Mouse (Mus musculus) stomach, embryonic 15.5 days (tissue): Measurements from ENCODE around the gene Ncor2. TPM values are rescaled to one million over a fixed set of nuclear protein-coding genes. Genes with fewer than 3 reads are reported as not detected.

ENCODE experiments used
- ATAC-seq: fragments of 200-750 bp; cut with Nextera tagmentation; 2 replicates; pipeline ENCODE4 v1.8.0; 2017; ENCODE audit warnings: low read depth, moderate number of reproducible peaks, moderate TSS enrichment; ENCODE audit not compliant: insufficient read depth, low FRiP score
- H3K27ac ChIP-seq: fragments of 300-500 bp; sonication (generic); 2 replicates; pipeline ENCODE4 v1.5.1; 2015; ENCODE audit warnings: mild to moderate bottlenecking, inconsistent platforms
- H3K27me3 ChIP-seq: fragments of 300-500 bp; sonication (generic); replicated peaks from 2 replicates; pipeline ENCODE4 v1.6.1; 2015; ENCODE audit warnings: inconsistent platforms
- H3K36me3 ChIP-seq: fragments of 300-500 bp; sonication (generic); 2 replicates; pipeline ENCODE4 v1.6.1; 2015; ENCODE audit warnings: inconsistent platforms
- H3K4me1 ChIP-seq: fragments of 300-500 bp; sonication (generic); 2 replicates; pipeline ENCODE4 v1.6.1; 2015; ENCODE audit warnings: inconsistent platforms
- H3K4me2 ChIP-seq: fragments of 300-500 bp; sonication (generic); 2 replicates; pipeline ENCODE4 v1.6.1; 2015; ENCODE audit warnings: mild to moderate bottlenecking, inconsistent platforms
- H3K4me3 ChIP-seq: fragments of 300-500 bp; sonication (generic); replicated peaks from 2 replicates; pipeline ENCODE4 v1.5.1; 2015; ENCODE audit warnings: inconsistent platforms
- H3K9ac ChIP-seq: fragments of 300-500 bp; sonication (generic); 2 replicates; pipeline ENCODE4 v1.6.1; 2015; ENCODE audit warnings: inconsistent platforms
- H3K9me3 ChIP-seq: fragments of 300-500 bp; sonication (generic); 2 replicates; pipeline ENCODE4 v1.6.1; 2016; ENCODE audit warnings: inconsistent platforms
- WGBS: fragments of 180-500 bp; shearing (Covaris S2); methylation state at CpG from one replicate; pipeline ENCODE4 v1.1.7; 2015; 5-methylcytosine and 5-hydroxymethylcytosine counted together
- polyA plus RNA-seq: library from polyadenylated mRNA; unstranded; fragments of >200 nt; fragmentation: Nextera tagmentation; extraction: Ambion mirVana; gene quantifications from 2 replicates; pipeline ENCODE4 v1.2.1, GENCODE M21; 2015

The Ncor2 gene
- polyA plus RNA-seq, 1 experiment from 2014 or later, result 26.7 TPM

DNA sequence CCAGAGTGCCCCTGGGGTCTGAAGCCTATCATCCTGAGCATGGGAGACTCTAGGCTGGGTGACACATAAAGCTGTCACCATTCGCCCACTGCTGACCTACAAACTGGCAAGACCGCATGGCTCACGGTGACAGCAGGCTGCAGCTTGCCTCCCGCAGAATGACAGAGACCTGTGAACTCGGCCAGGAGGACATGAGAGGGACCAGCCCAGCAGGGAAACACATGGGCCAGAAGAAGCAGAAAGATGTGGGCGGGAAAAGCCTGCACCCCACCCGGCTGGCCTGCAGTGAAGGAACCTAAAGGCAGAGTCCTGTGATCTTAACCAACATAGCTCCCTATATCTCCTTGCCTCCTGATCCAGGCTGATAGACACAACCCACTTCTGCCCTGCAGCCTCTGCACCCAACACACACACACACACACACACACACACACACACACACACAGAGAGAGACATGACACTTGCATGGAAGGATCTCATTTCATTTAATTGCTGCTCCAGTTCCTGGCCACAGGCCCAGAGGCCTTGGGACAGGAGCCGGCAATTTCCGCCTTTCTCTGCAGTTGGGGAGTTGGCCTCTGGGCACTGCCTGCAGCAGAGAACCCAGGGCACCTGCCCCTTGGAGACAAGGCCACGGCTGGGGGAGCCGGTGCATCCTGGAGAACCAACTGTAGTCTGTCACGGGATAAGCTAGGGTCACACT lies 14.4 kb downstream of the Ncor2 start:
- no peaks in the 10 kb centered on the region for H3K27me3 ChIP-seq
- peak overlapping the region; percentile 55 for H3K27ac ChIP-seq
- no peaks in the 10 kb centered on the region for H3K9me3 ChIP-seq
- H3K4me1 ChIP-seq, result peaks cover 75% of the 10 kb centered on the region
- peak; percentile 54; the same call in 1 of the 2 replicates for ATAC-seq
- 26% methylated on average over 12 of the region's 12 CpGs for WGBS
- H3K4me3 ChIP-seq, result no peak overlapping the region
- no peaks in the 10 kb centered on the region for H3K36me3 ChIP-seq
- no peak overlapping the region for H3K4me2 ChIP-seq
- H3K9ac ChIP-seq, result no peak overlapping the region

GRCm38 (mm10) chr5:125163441-125164050 lies 15.5 kb downstream of the Ncor2 start:
- whole genome bisulfite sequencing, result 33% methylated on average over 8 of the region's 8 CpGs
- peaks cover 83% of the 10 kb centered on the region for H3K4me1 ChIP-seq

GRCm38 (mm10) chr5:125162461-125162860 lies 16.6 kb downstream of the Ncor2 start:
- H3K9me3 ChIP-seq, result no peaks in the 10 kb centered on the region

More at GRCm38 (mm10) chr5:125163441-125164050, 15.5 kb downstream of the Ncor2 start:
- Histone ChIP-seq H3K9ac (no peak overlapping the region), H3K4me2 (no peak overlapping the region), H3K36me3 (no peaks in the 10 kb centered on the region), H3K27me3 (no peaks in the 10 kb centered on the region), H3K4me3 (no peak overlapping the region), H3K27ac (peak overlapping the region; percentile 55), H3K9me3 (no peaks in the 10 kb centered on the region)
- no peak for ATAC-seq

DNA sequence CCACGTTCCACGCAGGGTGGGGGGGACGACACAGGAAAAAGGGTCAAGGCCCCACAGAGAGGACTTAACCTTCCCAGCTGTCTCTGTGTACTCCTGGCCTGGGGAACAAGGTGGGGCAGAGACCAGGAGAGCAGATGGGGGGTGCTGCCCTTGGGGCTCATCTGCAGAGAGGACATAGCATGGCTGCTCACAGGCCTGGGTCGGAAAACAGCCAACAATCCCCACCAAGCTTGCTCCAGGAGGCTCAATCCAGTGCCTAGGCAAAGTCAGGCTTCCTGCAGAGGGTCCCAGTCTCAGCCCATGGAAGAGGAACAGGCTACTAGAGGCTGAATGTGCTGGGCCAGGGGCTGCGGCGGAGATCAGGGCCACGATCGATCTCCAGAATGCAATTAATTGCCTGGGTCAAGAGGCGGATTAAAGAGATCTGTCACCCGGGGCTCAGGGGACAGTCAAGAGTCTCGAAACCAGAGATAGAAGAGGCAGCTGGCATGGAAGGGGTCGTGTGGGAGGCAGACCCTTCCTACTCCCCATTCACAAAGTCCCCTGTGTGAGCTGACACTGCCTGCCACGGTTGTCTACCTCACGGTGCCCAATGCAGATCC lies 19.1 kb downstream of the Ncor2 start:
- no peak for ATAC-seq
- Histone ChIP-seq H3K9me3 (no peaks in the 10 kb centered on the region), H3K4me2 (peak overlapping the region; percentile 43), H3K36me3 (no peaks in the 10 kb centered on the region), H3K27me3 (no peaks in the 10 kb centered on the region), H3K9ac (peak overlapping the region; percentile 13; the same call in 1 of the 2 replicates), H3K27ac (peak overlapping the region; percentile 83), H3K4me3 (no peak overlapping the region), H3K4me1 (peaks cover 86% of the 10 kb centered on the region)
- 42% methylated on average over 14 of the region's 14 CpGs for WGBS

More at GRCm38 (mm10) chr5:125162461-125162860, 16.6 kb downstream of the Ncor2 start:
- no peak overlapping the region for H3K27ac ChIP-seq
- peaks cover 85% of the 10 kb centered on the region for H3K4me1 ChIP-seq
- H3K4me3 ChIP-seq, result no peak overlapping the region
- no peak overlapping the region for H3K9ac ChIP-seq
- H3K4me2 ChIP-seq, result no peak overlapping the region
- no peaks in the 10 kb centered on the region for H3K27me3 ChIP-seq
- WGBS, result 54% methylated on average over 2 of the region's 3 CpGs
- no peaks in the 10 kb centered on the region for H3K36me3 ChIP-seq
- ATAC-seq, result no peak

GRCm38 (mm10) chr5:125159293-125159692 lies 19.7 kb downstream of the Ncor2 start:
- Histone ChIP-seq H3K9me3 (no peaks in the 10 kb centered on the region), H3K4me2 (peak overlapping the region; percentile 43), H3K9ac (no peak overlapping the region), H3K36me3 (0 out of 2 replicates have a peak, but pooled peaks cover under 1% of the 10 kb centered on the region), H3K27me3 (no peaks in the 10 kb centered on the region), H3K27ac (peak overlapping the region; percentile 83), H3K4me3 (no peak overlapping the region), H3K4me1 (peaks cover 81% of the 10 kb centered on the region)
- WGBS, result 6% methylated on average over 12 of the region's 12 CpGs
- ATAC-seq, result peak; percentile 74

DNA sequence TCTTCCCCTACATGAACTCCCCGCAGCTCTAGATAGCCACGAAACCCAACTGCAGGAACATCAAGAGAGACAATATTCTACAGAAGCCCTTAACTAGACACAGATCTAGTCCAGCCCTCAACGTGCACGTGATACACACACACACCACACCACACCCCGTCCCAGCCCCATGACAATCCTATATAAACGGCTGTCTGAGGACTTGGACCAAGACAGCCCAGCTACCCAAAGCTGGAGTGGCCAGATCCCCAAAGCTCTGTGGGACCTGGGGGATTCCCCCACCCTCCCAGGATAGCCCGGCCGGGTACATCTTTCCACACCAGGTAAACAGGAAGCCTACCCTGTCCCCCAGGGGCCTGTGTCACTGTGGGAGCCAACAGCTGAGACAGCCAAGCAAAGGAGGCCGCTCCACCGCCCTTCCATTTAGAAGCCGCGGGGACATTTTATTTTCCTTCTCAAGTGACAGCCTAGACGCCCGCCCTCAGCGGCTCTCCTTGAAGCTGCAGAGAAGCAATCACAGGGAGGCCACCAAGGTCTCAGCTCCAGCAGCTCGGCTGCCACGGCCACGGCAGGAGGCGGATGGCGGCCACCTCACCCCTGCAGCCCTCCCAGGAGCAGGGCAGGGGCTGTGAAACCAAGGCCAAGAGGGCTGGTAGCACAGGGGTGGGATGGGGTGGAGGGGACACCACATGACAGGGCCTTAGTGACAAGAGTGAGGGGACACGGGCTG lies 20.6 kb downstream of the Ncor2 start:
- Histone ChIP-seq H3K4me3 (no peak overlapping the region), H3K4me1 (peaks cover 80% of the 10 kb centered on the region), H3K9ac (no peak overlapping the region), H3K27me3 (no peaks in the 10 kb centered on the region), H3K4me2 (peak overlapping the region; percentile 43), H3K27ac (peak overlapping the region; percentile 83), H3K9me3 (no peaks in the 10 kb centered on the region), H3K36me3 (0 out of 2 replicates have a peak, but pooled peaks cover 2% of the 10 kb centered on the region)
- WGBS, result 19% methylated on average over 21 of the region's 21 CpGs
- 0 out of 2 replicates have a peak, but pooled peaks have one; percentile 16 for ATAC-seq

- WGBS, result 45% methylated on average over 8 of the region's 8 CpGs
- H3K27me3 ChIP-seq, result no peaks in the 10 kb centered on the region
- peak overlapping the region; percentile 43; the same call in 1 of the 2 replicates for H3K4me2 ChIP-seq
- H3K4me1 ChIP-seq, result peaks cover 80% of the 10 kb centered on the region
- no peak overlapping the region for H3K4me3 ChIP-seq
- peak overlapping the region; percentile 83; the same call in 1 of the 2 replicates for H3K27ac ChIP-seq
- ATAC-seq, result no peak
- H3K9me3 ChIP-seq, result no peaks in the 10 kb centered on the region
- H3K9ac ChIP-seq, result no peak overlapping the region
- H3K36me3 ChIP-seq, result 0 out of 2 replicates have a peak, but pooled peaks cover 2% of the 10 kb centered on the region
Observed at GRCm38 (mm10) chr5:125157375-125158033, 21.5 kb downstream of the Ncor2 start.

DNA sequence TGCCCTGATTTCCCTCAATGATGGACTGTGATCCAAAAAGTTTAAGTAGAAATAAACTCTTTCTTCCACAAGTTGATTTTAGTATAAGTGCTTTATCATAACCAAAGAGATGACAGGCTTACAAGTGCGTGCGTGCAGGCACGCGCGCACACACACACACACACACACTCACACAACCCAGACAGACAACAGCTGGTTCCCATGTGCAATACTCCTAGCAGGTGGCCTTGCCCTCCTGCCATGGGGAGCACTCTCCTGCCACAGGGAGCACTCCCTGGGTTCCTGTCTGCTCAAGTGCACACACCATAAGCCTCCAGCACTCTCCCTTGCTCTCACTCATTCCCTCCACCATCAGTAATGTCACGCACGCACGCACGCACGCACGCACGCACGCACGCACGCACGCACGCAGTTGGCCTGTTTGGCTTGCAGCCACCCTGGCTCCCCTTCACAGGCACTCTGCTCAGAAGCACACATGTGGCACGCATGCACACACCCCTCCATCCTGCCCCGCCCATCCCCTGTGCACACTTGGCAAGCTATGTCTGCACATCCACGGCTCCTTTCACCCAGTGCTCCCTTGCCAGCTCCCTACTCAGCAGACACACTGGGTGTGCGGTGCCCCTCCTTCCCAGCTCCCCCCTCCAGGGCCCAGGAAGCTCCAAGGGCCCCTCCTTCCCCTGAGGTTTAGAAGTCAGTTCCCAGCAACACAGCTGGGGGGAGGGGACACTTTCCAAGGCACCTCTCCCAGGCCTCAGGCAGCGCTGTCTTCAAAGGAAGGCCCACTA lies 22.4 kb downstream of the Ncor2 start:
- peaks cover 84% of the 10 kb centered on the region for H3K4me1 ChIP-seq
- 64% methylated on average over 22 of the region's 22 CpGs for WGBS
- H3K9ac ChIP-seq, result no peak overlapping the region
- ATAC-seq, result no peak
- peak overlapping the region; percentile 43; the same call in 1 of the 2 replicates for H3K4me2 ChIP-seq
- no peak overlapping the region for H3K4me3 ChIP-seq
- H3K9me3 ChIP-seq, result no peaks in the 10 kb centered on the region
- H3K27ac ChIP-seq, result peak overlapping the region; percentile 2; the same call in 1 of the 2 replicates
- no peaks in the 10 kb centered on the region for H3K27me3 ChIP-seq
- 0 out of 2 replicates have a peak, but pooled peaks cover 2% of the 10 kb centered on the region for H3K36me3 ChIP-seq

- ATAC-seq, result no peak
- Histone ChIP-seq H3K4me2 (no peak overlapping the region), H3K9ac (no peak overlapping the region), H3K9me3 (no peaks in the 10 kb centered on the region), H3K27ac (peak overlapping the region; percentile 45; the same call in 1 of the 2 replicates), H3K4me1 (peaks cover 92% of the 10 kb centered on the region), H3K27me3 (no peaks in the 10 kb centered on the region), H3K4me3 (no peak overlapping the region), H3K36me3 (0 out of 2 replicates have a peak, but pooled peaks cover 2% of the 10 kb centered on the region)
- WGBS, result 80% methylated on average over 4 of the region's 4 CpGs
Observed at GRCm38 (mm10) chr5:125155451-125155850, 23.6 kb downstream of the Ncor2 start.

- Histone ChIP-seq H3K27ac (peak overlapping the region; percentile 45; the same call in 1 of the 2 replicates), H3K9me3 (no peaks in the 10 kb centered on the region), H3K9ac (no peak overlapping the region), H3K4me2 (no peak overlapping the region), H3K27me3 (no peaks in the 10 kb centered on the region), H3K4me3 (no peak overlapping the region), H3K36me3 (0 out of 2 replicates have a peak, but pooled peaks cover 2% of the 10 kb centered on the region), H3K4me1 (peaks cover 90% of the 10 kb centered on the region)
- ATAC-seq, result no peak
- WGBS, result 56% methylated on average over 5 of the region's 5 CpGs
Observed at GRCm38 (mm10) chr5:125154989-125155388, 24.0 kb downstream of the Ncor2 start.
